Mouse (Mus musculus) olfactory bulb, adult 2 months (tissue): ENCODE measurements at regions not wholly inside any gene's neighbourhood (a gene's known extent, or its start where the extent isn't known, plus 50 kb on each side); places are given as distances from the start of the nearest gene placed in this dataset.

ENCODE experiments used
- CTCF ChIP-seq: fragments of 200-500 bp; IDR thresholded peaks from 2 replicates; pipeline ENCODE4 v1.5.1; 2012; ENCODE audit warnings: low read depth, mild to moderate bottlenecking, low read length, moderate library complexity; ENCODE audit not compliant: insufficient read depth
- POLR2A ChIP-seq: fragments of 200-500 bp; IDR thresholded peaks from 2 replicates; pipeline ENCODE4 v1.6.1; 2012; ENCODE audit warnings: mild to moderate bottlenecking, low read depth, low read length, moderate library complexity; ENCODE audit not compliant: insufficient read depth

- TF ChIP-seq CTCF, result no peak
- no peak for TF ChIP-seq POLR2A
These were observed 199.6 kb upstream of the H2al1a start for GRCm38 (mm10) chrX:11099146-11100087.
